7 mouse cellular contexts compared by ENCODE assay signal in genomic region chr3:88460983-88461696, GRCm38 (mm10). TPM values are rescaled to one million over a fixed set of nuclear protein-coding genes. Genes with fewer than 3 reads are reported as not detected.
A peak's percentile ranks its signal among the peaks of the same experiment; 100 is the strongest.
DNase-seq lines count a peak whose midpoint lies in the region; ATAC-seq lines count a peak whose summit lies in the region.

Sema4a (minus strand) TSS chr3:88461182.

- no peaks in the 10 kb centered on the region for H3K36me3 ChIP-seq in neural tube, embryonic 12.5 days
- H3K36me3 ChIP-seq in forebrain, embryonic 13.5 days (ENCODE audit: poor library complexity, severe bottlenecking) = no peaks in the 10 kb centered on the region
- H3K36me3 ChIP-seq in midbrain, embryonic 12.5 days = no peaks in the 10 kb centered on the region

- no peak within 1 kb of the TSS for H3K9ac ChIP-seq in neural tube, embryonic 12.5 days
- H3K9ac ChIP-seq in forebrain, embryonic 13.5 days = peak within 1 kb of the TSS; percentile 30
- H3K9ac ChIP-seq in midbrain, embryonic 12.5 days (replicated peaks) = no peak within 1 kb of the TSS

- H3K9me3 ChIP-seq in neural tube, embryonic 12.5 days = no peaks in the 10 kb centered on the region
- H3K9me3 ChIP-seq in forebrain, embryonic 13.5 days (replicated peaks) = no peaks in the 10 kb centered on the region
- H3K9me3 ChIP-seq in midbrain, embryonic 12.5 days = no peaks in the 10 kb centered on the region

- H3K4me1 ChIP-seq in neural tube, embryonic 12.5 days = peaks cover 21% of the 10 kb centered on the region; the same call in 1 of the 2 replicates
- peaks cover 37% of the 10 kb centered on the region for H3K4me1 ChIP-seq in forebrain, embryonic 13.5 days
- H3K4me1 ChIP-seq in midbrain, embryonic 12.5 days = peaks cover 21% of the 10 kb centered on the region

- no peak for DNase-seq in neural tube, embryonic 10.5 days (ENCODE audit: extremely low spot score, low spot score)
- no peak for DNase-seq in layer of hippocampus, postnatal 25 days (ENCODE audit: extremely low spot score in 1 of 2, low spot score in 1 of 2)
- DNase-seq in c-Kit-positive CD71-positive TER-119-positive erythroid progenitor cells, embryonic 14.5 days (ENCODE audit: low spot score) = no peak
- no peak for DNase-seq in MN1 (ENCODE audit: low spot score)

- no peak for ATAC-seq in neural tube, embryonic 12.5 days (ENCODE audit: low FRiP score, low read depth)
- ATAC-seq in forebrain, embryonic 13.5 days = no peak
- ATAC-seq in midbrain, embryonic 12.5 days (ENCODE audit: low FRiP score, low read depth) = no peak

- no peak within 1 kb of the TSS for H3K4me2 ChIP-seq in neural tube, embryonic 12.5 days (replicated peaks)
- peak within 1 kb of the TSS; percentile 3; the same call in 1 of the 2 replicates for H3K4me2 ChIP-seq in forebrain, embryonic 13.5 days
- no peak within 1 kb of the TSS for H3K4me2 ChIP-seq in midbrain, embryonic 12.5 days (replicated peaks)

- 49% methylated on average over 12 of the region's 12 CpGs for WGBS in neural tube, embryonic 12.5 days
- WGBS in forebrain, embryonic 13.5 days = 36% methylated on average over 12 of the region's 12 CpGs
- WGBS in midbrain, embryonic 12.5 days = 47% methylated on average over 12 of the region's 12 CpGs

- H3K27ac ChIP-seq in neural tube, embryonic 12.5 days = no peak within 1 kb of the TSS
- H3K27ac ChIP-seq in forebrain, embryonic 13.5 days = no peak within 1 kb of the TSS
- no peak within 1 kb of the TSS for H3K27ac ChIP-seq in midbrain, embryonic 12.5 days (replicated peaks)

- H3K4me3 ChIP-seq in neural tube, embryonic 12.5 days = no peak within 1 kb of the TSS
- H3K4me3 ChIP-seq in forebrain, embryonic 13.5 days = no peak within 1 kb of the TSS
- no peak within 1 kb of the TSS for H3K4me3 ChIP-seq in midbrain, embryonic 12.5 days

- H3K27me3 ChIP-seq in neural tube, embryonic 12.5 days (replicated peaks) = peaks cover 8% of the 10 kb centered on the region; the same call in 1 of the 2 replicates
- H3K27me3 ChIP-seq in forebrain, embryonic 13.5 days = no peaks in the 10 kb centered on the region; the same call in 1 of the 2 replicates
- peaks cover 16% of the 10 kb centered on the region for H3K27me3 ChIP-seq in midbrain, embryonic 12.5 days

RNA-seq across cellular contexts. Expression of gene Sema4a, which starts in this region (rescaled TPM):
- polyA plus RNA-seq in neural tube, embryonic 12.5 days (2016; fragmentation: Nextera tagmentation; extraction: Ambion mirVana) = 13.6 and 15.3 TPM in 2 replicates
- 13.7 and 16.7 TPM in 2 replicates for polyA plus RNA-seq in forebrain, embryonic 13.5 days (2015; fragmentation: Nextera tagmentation; extraction: Ambion mirVana)
- total RNA-seq in layer of hippocampus, postnatal 25 days (2021) = 10 to 100 TPM; 33.3 to 42.8 TPM
- polyA plus RNA-seq in midbrain, embryonic 12.5 days (2016; fragmentation: Nextera tagmentation; extraction: Ambion mirVana) = 19.3 and 20.3 TPM in 2 replicates
